Mouse (Mus musculus): ENCODE results near the gene Trim21.

- TF ChIP-seq CTCF (IDR thresholded peaks at IDR 0.05; ENCODE audit: low read depth, low read length) (no peak), GATA2 (IDR thresholded peaks at IDR 0.05; ENCODE audit: borderline replicate concordance, low read depth, low read length) (no peak), GATA1 (IDR thresholded peaks at IDR 0.05; ENCODE audit: borderline replicate concordance, low read length) (no peak), TAL1 (conservative IDR thresholded peaks at IDR 0.05; ENCODE audit: low read depth, low read length) (no peak), POLR2AphosphoS5 (IDR thresholded peaks at IDR 0.05; ENCODE audit: insufficient replicate concordance, low read depth, low read length) (no peak)
Observed at GRCm38 (mm10) chr7:102534449-102534848, 30.8 kb downstream of the Trim21 start, which contains the start of gene Olfr547.
